Mouse (Mus musculus) E14TG2a.4 (cell line): Measurements from ENCODE around the gene Akap8l.

ENCODE experiments used
- CTCF ChIP-seq: conservative IDR thresholded peaks from 2 replicates; pipeline ENCODE4 v1.5.1; 2014; ENCODE audit warnings: low read length
- POU5F1 ChIP-seq: IDR thresholded peaks from 2 replicates; pipeline ENCODE4 v1.6.1; 2014; ENCODE audit warnings: low read length, borderline replicate concordance

GRCm38 (mm10) chr17:32393944-32394343 lies 43.5 kb upstream of the Akap8l start:
- TF ChIP-seq CTCF, result no peak
- TF ChIP-seq POU5F1, result no peak
